In the genomic region with DNA sequence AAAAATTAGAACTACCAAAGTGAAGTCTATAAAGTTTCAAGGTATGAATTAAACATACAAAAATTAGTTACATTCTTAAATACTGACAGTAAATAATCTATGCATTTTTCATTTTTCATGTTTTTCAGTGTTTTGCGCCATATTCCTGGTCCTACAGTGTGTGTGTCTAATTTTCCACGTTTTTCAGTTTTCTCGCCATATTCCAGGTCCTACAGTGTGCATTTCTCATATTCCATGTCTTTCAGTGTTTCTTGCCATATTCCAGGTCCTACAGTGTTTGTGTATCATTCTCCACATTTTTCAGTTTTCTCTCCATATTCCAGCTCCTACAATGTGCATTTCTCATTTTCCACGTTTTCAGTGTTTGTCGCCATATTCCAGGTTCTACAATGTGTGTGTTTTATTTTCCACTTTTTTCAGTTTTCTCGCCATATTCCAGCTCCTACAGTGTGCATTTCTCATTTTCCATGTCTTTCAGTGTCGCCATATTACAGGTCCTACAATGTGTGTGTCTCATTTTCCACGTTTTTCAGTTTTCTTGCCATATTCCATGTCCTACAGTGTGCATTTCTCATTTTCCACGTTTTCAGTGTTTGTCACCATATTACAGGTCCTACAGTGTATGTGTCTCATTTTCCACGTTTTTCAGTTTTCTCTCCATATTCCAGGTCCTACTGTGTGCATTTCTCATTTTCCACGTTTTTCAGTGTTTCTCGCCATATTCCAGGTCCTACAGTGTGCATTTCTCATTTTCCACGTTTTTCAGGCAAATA, we compare ENCODE assay signal across 8 mouse cellular contexts.
A peak's percentile ranks its signal among the peaks of the same experiment; 100 is the strongest.
DNase-seq lines count a peak whose midpoint lies in the region; ATAC-seq and TF ChIP-seq lines count a peak whose summit lies in the region.

No protein-coding gene starts in this region.

- 60% methylated on average over 13 of the region's 13 CpGs for WGBS in forebrain, embryonic 10.5 days
- 57% methylated on average over 13 of the region's 13 CpGs for WGBS in forebrain, embryonic 13.5 days
- 67% methylated on average over 13 of the region's 13 CpGs for WGBS in hindbrain, embryonic 11.5 days
- WGBS in midbrain, postnatal 0 days: 68% methylated on average over 13 of the region's 13 CpGs

- peaks cover 11% of the 10 kb centered on the region; the same call in 1 of the 2 replicates for H3K9me3 ChIP-seq in forebrain, embryonic 10.5 days
- H3K9me3 ChIP-seq in forebrain, embryonic 13.5 days (replicated peaks): peaks cover 8% of the 10 kb centered on the region; the same call in 1 of the 2 replicates
- H3K9me3 ChIP-seq in hindbrain, embryonic 11.5 days (ENCODE audit: control insufficient read depth, low read length): no peaks in the 10 kb centered on the region
- H3K9me3 ChIP-seq in midbrain, postnatal 0 days (ENCODE audit: low read length): no peaks in the 10 kb centered on the region

- H3K9ac ChIP-seq in forebrain, embryonic 13.5 days: no peak overlapping the region
- H3K9ac ChIP-seq in hindbrain, embryonic 11.5 days (ENCODE audit: low read depth, low read length): no peak overlapping the region
- H3K9ac ChIP-seq in midbrain, postnatal 0 days (replicated peaks; ENCODE audit: low read length, poor library complexity, severe bottlenecking): no peak overlapping the region

- no peak overlapping the region for H3K4me3 ChIP-seq in forebrain, embryonic 10.5 days
- H3K4me3 ChIP-seq in forebrain, embryonic 13.5 days: no peak overlapping the region
- no peak overlapping the region for H3K4me3 ChIP-seq in hindbrain, embryonic 11.5 days (ENCODE audit: low read depth, low read length)
- no peak overlapping the region for H3K4me3 ChIP-seq in midbrain, postnatal 0 days (ENCODE audit: low read depth, low read length)

- no peaks in the 10 kb centered on the region for H3K4me1 ChIP-seq in forebrain, embryonic 10.5 days
- no peaks in the 10 kb centered on the region for H3K4me1 ChIP-seq in forebrain, embryonic 13.5 days
- H3K4me1 ChIP-seq in hindbrain, embryonic 11.5 days (replicated peaks; ENCODE audit: control insufficient read depth, insufficient read depth, low read length): no peaks in the 10 kb centered on the region
- no peaks in the 10 kb centered on the region for H3K4me1 ChIP-seq in midbrain, postnatal 0 days (ENCODE audit: insufficient read depth, low read length)

- no peak overlapping the region for H3K27ac ChIP-seq in forebrain, embryonic 10.5 days
- H3K27ac ChIP-seq in forebrain, embryonic 13.5 days: no peak overlapping the region
- H3K27ac ChIP-seq in hindbrain, embryonic 11.5 days (ENCODE audit: low read depth, low read length): no peak overlapping the region
- no peak overlapping the region for H3K27ac ChIP-seq in midbrain, postnatal 0 days (ENCODE audit: low read depth, low read length)

- no peaks in the 10 kb centered on the region for H3K27me3 ChIP-seq in forebrain, embryonic 10.5 days (ENCODE audit: poor library complexity, severe bottlenecking)
- no peaks in the 10 kb centered on the region for H3K27me3 ChIP-seq in forebrain, embryonic 13.5 days
- no peaks in the 10 kb centered on the region for H3K27me3 ChIP-seq in hindbrain, embryonic 11.5 days (ENCODE audit: control insufficient read depth, insufficient read depth, low read length)
- no peaks in the 10 kb centered on the region for H3K27me3 ChIP-seq in midbrain, postnatal 0 days (ENCODE audit: insufficient read depth, low read length)

- intact Hi-C loops in left cerebral cortex, postnatal 14 days (cut with DNase I): no loop called here

- no peak for ATAC-seq in forebrain, embryonic 13.5 days
- ATAC-seq in hindbrain, embryonic 11.5 days (ENCODE audit: low FRiP score): peak; percentile 82
- ATAC-seq in midbrain, postnatal 0 days (ENCODE audit: low FRiP score): peak; percentile 82

- no peak overlapping the region for H3K4me2 ChIP-seq in forebrain, embryonic 13.5 days
- H3K4me2 ChIP-seq in hindbrain, embryonic 11.5 days (replicated peaks; ENCODE audit: low read depth, low read length): no peak overlapping the region
- no peak overlapping the region for H3K4me2 ChIP-seq in midbrain, postnatal 0 days (ENCODE audit: low read depth, low read length, poor library complexity, severe bottlenecking)

- peak; percentile 88 for DNase-seq in forebrain, embryonic 10.5 days (ENCODE audit: extremely low spot score, low spot score)
- DNase-seq in testis, postnatal 10 days (ENCODE audit: low spot score): peak; percentile 86
- DNase-seq in testis, postnatal 14 days (ENCODE audit: low spot score): no peak
- peak; percentile 79 for DNase-seq in hindbrain, embryonic 11.5 days (ENCODE audit: low spot score)
- DNase-seq in midbrain, postnatal 0 days (ENCODE audit: low spot score): peak; percentile 17
- DNase-seq in left cerebral cortex, adult 11 months (ENCODE audit: low spot score): no peak
- DNase-seq in left cerebral cortex, postnatal 14 days (ENCODE audit: low spot score in 2 of 2): no peak

- H3K36me3 ChIP-seq in forebrain, embryonic 10.5 days (replicated peaks): no peaks in the 10 kb centered on the region
- H3K36me3 ChIP-seq in forebrain, embryonic 13.5 days (ENCODE audit: poor library complexity, severe bottlenecking): no peaks in the 10 kb centered on the region
- no peaks in the 10 kb centered on the region for H3K36me3 ChIP-seq in hindbrain, embryonic 11.5 days (ENCODE audit: control insufficient read depth, insufficient read depth, low read length)
- H3K36me3 ChIP-seq in midbrain, postnatal 0 days (ENCODE audit: insufficient read depth, low read length): no peaks in the 10 kb centered on the region

- no peak for TF ChIP-seq CTCF in midbrain, postnatal 0 days (IDR thresholded peaks at IDR 0.05)

Comparison
In these comparisons a context has a peak if more than half of its experiments do, and no peak if none do; other contexts are left out.
1. DNase-seq: peak in forebrain, embryonic 10.5 days (single experiment), testis, postnatal 10 days (single experiment), hindbrain, embryonic 11.5 days (single experiment) and midbrain, postnatal 0 days (single experiment); none in testis, postnatal 14 days (single experiment), left cerebral cortex, adult 11 months (single experiment) and left cerebral cortex, postnatal 14 days (0 of 2).